Mouse (Mus musculus) thymus, postnatal 25 days (tissue): ENCODE measurements around the gene Nckap5.
"Not testable (repeated sequence)": the region's sequence is repeated elsewhere in the genome, so short reads cannot be mapped to it uniquely, and the experiment has no call there.

Source experiments
- DNase-seq: peaks from one replicate; pipeline ENCODE4 v3.0.0; 2022

The Nckap5 gene

GRCm38 (mm10) chr1:126830031-126830927 is at the start of gene Nckap5:
Gene Nckap5, minus strand, starts transcription at chr1:126830799.
- peak; percentile 34 for DNase-seq

GRCm38 (mm10) chr1:126877495-126877894 is 46.9 kb upstream of the Nckap5 start:
- no peak for DNase-seq

GRCm38 (mm10) chr1:126868372-126868771 is 37.8 kb upstream of the Nckap5 start:
- DNase-seq, result no peak

DNA sequence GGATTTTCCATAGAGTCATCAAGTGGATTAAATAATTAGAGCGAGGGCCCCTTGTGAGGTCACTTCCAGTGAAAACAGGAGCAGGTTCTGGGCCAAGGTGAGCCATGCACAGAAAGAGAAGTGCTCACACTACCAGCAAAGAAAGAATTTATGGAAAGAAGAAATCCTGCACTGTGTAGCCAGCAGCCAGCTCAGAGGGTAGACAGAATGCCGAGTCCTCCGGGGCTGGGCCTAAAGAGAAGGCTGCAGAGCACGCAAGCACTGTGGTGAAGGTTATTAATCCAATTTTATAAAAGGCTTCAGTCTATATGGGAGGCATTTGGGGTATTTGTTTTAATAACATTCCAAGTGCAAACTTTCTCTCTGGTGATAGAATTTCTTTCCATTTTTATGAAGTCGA is 37.3 kb upstream of the Nckap5 start:
- DNase-seq, result no peak

DNA sequence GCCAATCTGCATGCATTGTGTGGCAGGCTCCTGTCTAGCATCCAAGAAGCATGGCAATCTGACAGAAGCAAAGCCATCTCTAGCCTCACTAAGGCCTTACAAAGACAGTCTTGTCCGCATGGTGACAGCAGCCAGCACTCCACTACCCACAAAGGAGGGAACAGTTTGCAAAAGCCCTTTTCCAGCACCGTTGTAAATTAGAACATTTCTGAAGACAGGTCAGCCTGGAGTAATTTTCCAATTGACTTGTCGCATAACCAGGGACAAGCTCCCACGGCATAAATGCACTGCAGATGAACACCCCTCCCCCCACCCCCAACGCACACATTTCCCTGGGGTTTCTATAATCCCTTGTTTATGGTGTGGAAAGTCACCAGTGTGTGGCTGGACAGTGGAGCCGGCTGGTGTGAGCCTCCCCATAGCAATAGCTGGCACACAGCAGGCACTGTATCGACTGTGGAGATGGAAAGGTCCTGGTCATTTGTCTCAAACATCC is 35.0 kb upstream of the Nckap5 start:
- no peak for DNase-seq

DNA sequence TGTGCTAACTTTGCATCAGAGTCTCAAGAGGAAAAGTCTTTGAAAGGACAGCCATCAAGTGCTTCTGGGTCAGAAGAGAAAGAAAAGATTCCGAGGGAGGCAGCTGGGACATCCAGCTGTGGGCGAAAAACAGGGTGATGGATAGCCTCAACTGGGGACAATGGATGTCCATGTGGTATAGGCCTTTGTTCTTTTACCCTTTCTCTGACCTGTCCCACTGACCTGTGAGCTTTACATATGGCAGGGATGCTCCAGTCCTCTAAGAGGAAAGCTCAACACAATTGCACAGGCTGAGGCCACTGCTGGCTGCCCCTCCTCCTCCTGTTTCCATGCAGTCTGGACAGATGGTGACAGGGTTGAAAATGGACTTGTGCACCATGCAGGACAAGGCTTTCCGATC is 31.2 kb upstream of the Nckap5 start:
- no peak for DNase-seq

GRCm38 (mm10) chr1:126860537-126860936 is 29.9 kb upstream of the Nckap5 start:
- DNase-seq, result no peak

DNA sequence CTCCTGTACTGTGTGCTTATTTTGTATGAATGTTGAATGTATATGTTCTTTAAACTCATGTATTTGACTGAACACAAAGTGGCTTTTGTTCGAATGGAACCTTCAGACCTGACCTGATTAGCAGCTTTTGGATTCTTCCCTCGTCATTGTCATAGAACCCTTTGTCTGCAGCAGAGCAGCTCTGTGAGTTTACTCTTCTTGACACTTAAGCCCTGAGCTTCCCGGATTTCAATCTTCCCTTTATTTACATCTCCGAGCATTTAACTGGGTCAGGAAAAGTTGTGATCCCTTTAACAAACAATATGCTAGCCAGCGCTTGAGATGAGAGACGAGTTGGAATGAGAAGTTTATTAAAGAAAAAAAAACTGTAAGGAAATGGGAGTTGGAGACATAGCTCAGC is 18.9 kb upstream of the Nckap5 start:
- no peak for DNase-seq

DNA sequence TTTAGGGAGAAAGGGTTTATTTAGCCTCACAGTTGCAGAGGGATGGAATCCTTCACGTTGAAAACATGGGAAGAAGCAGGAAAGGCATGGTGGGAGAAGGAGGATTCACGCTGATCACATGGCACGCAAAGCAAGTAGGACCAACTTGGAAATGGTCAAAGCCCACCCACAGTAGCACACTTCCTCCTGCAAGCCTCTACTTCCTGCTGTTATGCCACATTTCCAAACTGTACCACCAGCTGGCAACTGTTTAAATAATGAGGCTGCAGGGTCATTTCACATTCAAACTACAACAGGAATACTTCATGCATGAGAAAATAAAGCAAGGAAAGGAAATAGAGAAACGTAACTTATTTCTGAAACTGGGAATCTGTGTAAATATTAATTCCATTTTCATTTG is 15.7 kb upstream of the Nckap5 start:
- DNase-seq, result no peak

DNA sequence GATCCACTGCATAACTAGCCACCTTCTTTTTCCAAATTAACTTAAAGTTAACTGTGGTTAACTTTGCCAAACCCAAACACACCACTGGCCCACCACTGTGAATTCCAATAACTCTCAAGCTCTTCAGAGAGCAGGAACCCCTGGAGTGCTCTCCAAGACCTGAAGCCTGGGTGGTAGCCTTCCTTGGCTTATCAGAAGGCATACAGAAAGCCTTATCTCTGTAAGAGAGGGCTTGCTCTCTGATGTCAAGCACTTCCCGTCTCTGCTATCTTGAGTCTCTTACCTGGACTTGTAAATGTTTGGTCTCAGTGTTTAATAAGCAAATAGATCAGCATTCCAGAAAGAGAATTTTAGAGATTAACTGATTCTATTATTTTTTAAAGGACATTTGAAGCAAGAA is 2.3 kb upstream of the Nckap5 start:
- no peak for DNase-seq

DNA sequence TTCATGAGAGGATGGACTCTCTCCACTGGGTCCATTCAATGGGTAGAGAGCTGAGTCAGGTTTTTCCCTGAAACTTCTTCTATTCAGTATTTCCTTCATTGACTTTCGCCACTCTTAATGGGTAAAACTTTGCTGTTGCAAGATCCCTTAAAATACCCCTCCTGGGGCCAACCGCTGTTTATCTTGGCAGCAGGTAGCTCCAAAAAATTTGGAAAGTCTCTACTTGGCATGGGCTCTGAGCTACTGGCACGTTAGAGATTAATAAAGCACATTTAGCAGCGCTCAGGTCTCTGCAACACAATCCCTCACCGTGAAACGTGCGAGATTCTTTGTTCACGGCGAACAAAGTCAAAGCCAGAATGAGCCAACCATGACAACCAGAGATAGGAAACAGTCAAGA is 1.6 kb downstream of the Nckap5 start:
- DNase-seq, result no peak

DNA sequence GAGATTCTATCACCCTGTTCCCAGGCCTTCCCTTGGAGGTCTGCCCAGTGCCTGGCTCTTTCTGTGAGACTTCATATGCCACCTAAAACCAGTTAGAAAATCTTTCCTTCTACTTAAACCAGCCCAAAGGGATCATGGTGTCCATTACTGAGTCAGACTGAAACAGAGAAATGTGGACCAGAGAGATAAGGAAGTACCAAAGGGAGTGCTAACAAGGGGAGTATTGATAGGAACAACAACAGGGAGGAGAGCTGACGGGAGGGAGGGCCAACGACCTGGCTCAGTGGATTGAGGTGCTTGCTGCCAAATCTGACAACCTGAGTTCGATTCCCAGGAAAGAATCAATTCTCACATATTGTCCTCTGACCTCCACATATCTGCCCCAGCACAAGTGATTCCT is 5.8 kb downstream of the Nckap5 start:
- DNase-seq, result no peak

DNA sequence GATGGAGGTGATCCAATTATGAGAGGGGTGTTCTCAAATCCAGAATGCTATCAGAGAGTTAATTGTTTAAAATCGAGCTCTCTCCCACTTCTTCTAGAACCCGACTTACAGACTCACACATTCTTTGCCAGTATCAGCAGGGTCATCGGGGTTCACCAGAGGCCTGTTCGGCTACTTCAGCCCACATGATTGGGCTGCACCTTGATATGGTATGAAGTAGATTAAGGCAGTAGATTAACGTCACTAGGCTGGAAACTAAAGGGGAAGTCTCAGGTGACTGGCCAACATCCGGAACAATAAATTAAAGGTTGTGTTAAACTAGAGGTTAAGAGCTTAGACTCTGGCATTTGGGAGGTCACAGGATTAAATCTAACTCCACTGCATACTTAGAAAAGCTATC is 8.4 kb downstream of the Nckap5 start:
- no peak for DNase-seq

DNA sequence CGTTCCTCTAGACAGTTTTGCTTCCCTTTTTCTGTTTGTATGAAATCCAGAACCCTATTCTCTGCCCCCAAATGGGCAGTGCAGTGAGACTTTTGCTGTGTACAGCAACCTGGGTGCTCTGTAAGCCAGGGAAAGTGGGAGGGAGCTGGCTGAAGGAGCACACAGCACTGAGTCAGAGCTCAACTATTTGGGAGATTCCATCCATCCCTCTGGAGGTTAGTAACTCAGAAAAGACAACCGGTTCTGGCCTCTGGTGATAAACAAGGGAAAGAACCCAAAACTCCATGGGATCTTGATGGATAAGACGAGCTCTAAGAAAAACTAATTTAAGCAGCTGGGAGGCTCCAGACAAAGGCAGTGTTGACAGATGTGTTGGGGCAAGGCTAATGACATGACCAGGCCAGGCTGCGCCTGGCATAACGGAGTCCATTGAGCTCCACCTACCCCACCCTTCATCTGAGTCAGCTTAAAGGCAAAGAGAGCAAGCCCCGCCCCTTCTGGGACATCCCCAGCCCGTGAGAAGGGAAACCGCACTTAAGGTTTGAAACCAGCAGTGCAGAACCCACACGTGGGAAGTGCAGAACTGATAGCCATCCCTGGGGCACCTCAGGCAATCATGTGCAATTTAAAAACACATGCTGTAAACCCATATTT is 13.1 kb downstream of the Nckap5 start:
- peak; percentile 64 for DNase-seq

GRCm38 (mm10) chr1:126806994-126807611 is 23.5 kb downstream of the Nckap5 start:
- DNase-seq, result no peak

GRCm38 (mm10) chr1:126806548-126806947 is 24.1 kb downstream of the Nckap5 start:
- DNase-seq, result no peak

DNA sequence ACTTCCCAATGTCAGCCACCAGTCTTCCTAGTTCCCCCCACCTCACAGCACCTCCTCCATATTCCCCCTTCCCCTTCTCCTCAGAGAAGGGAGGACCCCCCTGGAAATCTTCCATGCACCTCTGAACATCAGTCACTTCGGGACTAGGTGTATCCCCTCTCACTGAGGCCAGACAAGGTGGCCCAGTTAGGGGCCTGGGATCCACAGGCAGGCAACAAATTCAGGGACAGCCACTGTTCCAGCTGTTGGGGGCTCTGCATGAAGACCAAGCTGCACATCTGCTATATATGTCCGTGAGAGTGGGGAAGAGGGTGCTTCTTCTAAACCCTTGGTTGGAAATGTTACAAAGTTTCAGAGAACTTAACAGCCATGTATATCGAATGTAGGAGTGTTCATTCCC is 28.2 kb downstream of the Nckap5 start:
- no peak for DNase-seq

DNA sequence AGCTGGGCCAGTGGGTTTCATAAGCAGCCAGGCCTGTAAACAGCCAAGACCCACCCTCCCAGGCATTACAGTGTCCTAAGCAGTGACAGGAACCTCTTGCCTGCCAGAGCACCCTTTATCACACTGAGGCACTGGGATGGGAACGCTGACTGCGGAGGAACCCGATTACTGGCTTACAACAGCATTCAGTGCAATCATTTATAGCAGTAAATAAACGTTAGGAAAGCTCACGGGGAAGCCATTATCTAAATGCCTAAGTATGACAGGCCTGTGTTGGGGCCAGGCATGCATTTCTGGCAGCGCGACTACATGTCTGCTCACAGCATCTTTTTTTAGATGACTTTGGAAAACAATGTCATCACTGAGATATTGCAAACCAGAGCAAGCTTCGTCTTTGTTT is 28.9 kb downstream of the Nckap5 start:
- no peak for DNase-seq

DNA sequence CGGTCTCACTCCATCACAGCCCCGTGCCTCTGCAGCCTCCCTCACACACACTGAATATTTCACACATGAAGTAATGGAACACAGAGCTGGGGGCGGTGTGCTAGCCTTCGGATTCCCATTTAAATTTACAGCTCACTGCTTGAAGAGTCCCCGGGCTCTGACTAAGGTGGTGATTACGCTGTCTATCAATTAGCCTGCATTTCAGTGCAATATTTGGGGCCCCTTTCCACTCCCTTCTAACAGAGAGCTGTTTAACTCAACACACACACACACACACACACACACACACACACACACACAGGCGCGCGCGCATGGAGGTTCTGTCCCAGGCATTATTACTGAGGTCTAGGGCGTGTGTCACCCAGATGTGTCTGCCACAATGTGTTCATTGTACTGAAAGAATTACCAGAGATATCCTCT is 31.2 kb downstream of the Nckap5 start:
- no peak for DNase-seq

GRCm38 (mm10) chr1:126780354-126780941 is 50.2 kb downstream of the Nckap5 start:
- not testable (repeated sequence) for DNase-seq

- not testable (repeated sequence) for DNase-seq
These were observed 56.7 kb downstream of the Nckap5 start for GRCm38 (mm10) chr1:126773947-126774346.

- no peak for DNase-seq
These were observed 63.6 kb downstream of the Nckap5 start for GRCm38 (mm10) chr1:126766971-126767370.

- no peak for DNase-seq
These were observed 65.0 kb downstream of the Nckap5 start for GRCm38 (mm10) chr1:126765506-126766170.
